Mouse (Mus musculus): ENCODE measurements around the gene Sdk1. TPM values are rescaled to one million over a fixed set of nuclear protein-coding genes. Genes with fewer than 3 reads are reported as not detected.

Sdk1 gene
- total RNA-seq, 1 experiment: 1.2 TPM

GRCm38 (mm10) chr5:141243253-141243965 is 2.1 kb downstream of the Sdk1 start:
- no peak overlapping the region for H3K27ac ChIP-seq (ENCODE audit: insufficient read depth, low read depth, low read length, poor library complexity, severe bottlenecking)

GRCm38 (mm10) chr5:141264253-141264652 is 23.0 kb downstream of the Sdk1 start:
- in situ Hi-C loops (cut with MboI; ENCODE audit: low sequenced_read_pairs in 2 of 2, unreplicated experiment in 2 of 2): no loop called here
- no peak overlapping the region for H3K9ac ChIP-seq (ENCODE audit: insufficient read depth, low read depth, low read length, poor library complexity, severe bottlenecking)

More at GRCm38 (mm10) chr5:141243253-141243965, 2.1 kb downstream of the Sdk1 start:
- in situ Hi-C loops (cut with MboI; ENCODE audit: low sequenced_read_pairs in 2 of 2, unreplicated experiment in 2 of 2): no loop called here
- Histone ChIP-seq H3K36me3 (ENCODE audit: control insufficient read depth, insufficient read depth, low read length, poor library complexity, severe bottlenecking) (no peaks in the 10 kb centered on the region), H3K4me3 (ENCODE audit: insufficient read depth in 1 of 2, low read depth in 1 of 2, low read length in 2 of 2, poor library complexity in 1 of 2, severe bottlenecking in 1 of 2) (peak overlapping the region; percentile 8 to 20; a peak in 1 of 4 replicates), H3K9me3 (ENCODE audit: control insufficient read depth, insufficient read depth, low read depth, low read length) (no peaks in the 10 kb centered on the region), H3K9ac (ENCODE audit: insufficient read depth, low read depth, low read length, poor library complexity, severe bottlenecking) (no peak overlapping the region), H3K4me1 (ENCODE audit: control insufficient read depth in 2 of 2, insufficient read depth in 2 of 2, low read length in 2 of 2, poor library complexity in 1 of 2) (peaks cover 0 to 12% of the 10 kb centered on the region in 2 experiments; a peak in 1 of 4 replicates)
- no peak for DNase-seq (ENCODE audit: low read depth, low spot score)
- TF ChIP-seq CHD2 (IDR thresholded peaks at IDR 0.05; ENCODE audit: low read depth, low read length) (no peak), MAFK (IDR thresholded peaks at IDR 0.05; ENCODE audit: insufficient read depth, low read depth, low read length) (no peak), ZC3H11A (IDR thresholded peaks at IDR 0.05; ENCODE audit: borderline replicate concordance, low read depth, low read length) (no peak), HCFC1 (IDR thresholded peaks at IDR 0.05; ENCODE audit: borderline replicate concordance, insufficient read depth, low read length) (no peak), ZNF384 (IDR thresholded peaks at IDR 0.05; ENCODE audit: low read depth, low read length) (no peak)

GRCm38 (mm10) chr5:141277112-141277511 is 35.8 kb downstream of the Sdk1 start:
- no peak for DNase-seq (ENCODE audit: low read depth, low spot score)
- Histone ChIP-seq H3K4me3 (ENCODE audit: insufficient read depth in 1 of 2, low read depth in 1 of 2, low read length in 2 of 2, poor library complexity in 1 of 2, severe bottlenecking in 1 of 2) (no peak overlapping the region), H3K9ac (ENCODE audit: insufficient read depth, low read depth, low read length, poor library complexity, severe bottlenecking) (no peak overlapping the region), H3K36me3 (ENCODE audit: control insufficient read depth, insufficient read depth, low read length, poor library complexity, severe bottlenecking) (no peaks in the 10 kb centered on the region), H3K4me1 (ENCODE audit: control insufficient read depth in 2 of 2, insufficient read depth in 2 of 2, low read length in 2 of 2, poor library complexity in 1 of 2) (no peaks in the 10 kb centered on the region), H3K9me3 (ENCODE audit: control insufficient read depth, insufficient read depth, low read depth, low read length) (no peaks in the 10 kb centered on the region), H3K27ac (ENCODE audit: insufficient read depth, low read depth, low read length, poor library complexity, severe bottlenecking) (no peak overlapping the region)
- no peak for TF ChIP-seq MAFK (IDR thresholded peaks at IDR 0.05; ENCODE audit: insufficient read depth, low read depth, low read length)
- no peak for TF ChIP-seq ZNF384 (IDR thresholded peaks at IDR 0.05; ENCODE audit: low read depth, low read length)
- no peak for TF ChIP-seq HCFC1 (IDR thresholded peaks at IDR 0.05; ENCODE audit: borderline replicate concordance, insufficient read depth, low read length)
- TF ChIP-seq ZC3H11A (IDR thresholded peaks at IDR 0.05; ENCODE audit: borderline replicate concordance, low read depth, low read length): no peak
- TF ChIP-seq CHD2 (IDR thresholded peaks at IDR 0.05; ENCODE audit: low read depth, low read length): no peak
- in situ Hi-C loops (cut with MboI; ENCODE audit: low sequenced_read_pairs in 2 of 2, unreplicated experiment in 2 of 2): no loop called here

More at GRCm38 (mm10) chr5:141264253-141264652, 23.0 kb downstream of the Sdk1 start:
- H3K4me1 ChIP-seq (ENCODE audit: control insufficient read depth in 2 of 2, insufficient read depth in 2 of 2, low read length in 2 of 2, poor library complexity in 1 of 2): no peaks in the 10 kb centered on the region
- H3K27ac ChIP-seq (ENCODE audit: insufficient read depth, low read depth, low read length, poor library complexity, severe bottlenecking): no peak overlapping the region
- no peak for DNase-seq (ENCODE audit: low read depth, low spot score)
- no peaks in the 10 kb centered on the region for H3K36me3 ChIP-seq (ENCODE audit: control insufficient read depth, insufficient read depth, low read length, poor library complexity, severe bottlenecking)
- no peak for TF ChIP-seq MAFK (IDR thresholded peaks at IDR 0.05; ENCODE audit: insufficient read depth, low read depth, low read length)
- no peak for TF ChIP-seq HCFC1 (IDR thresholded peaks at IDR 0.05; ENCODE audit: borderline replicate concordance, insufficient read depth, low read length)
- no peak for TF ChIP-seq ZC3H11A (IDR thresholded peaks at IDR 0.05; ENCODE audit: borderline replicate concordance, low read depth, low read length)
- no peak for TF ChIP-seq CHD2 (IDR thresholded peaks at IDR 0.05; ENCODE audit: low read depth, low read length)
- no peak for TF ChIP-seq ZNF384 (IDR thresholded peaks at IDR 0.05; ENCODE audit: low read depth, low read length)
- H3K9me3 ChIP-seq (ENCODE audit: control insufficient read depth, insufficient read depth, low read depth, low read length): no peaks in the 10 kb centered on the region
- H3K4me3 ChIP-seq (ENCODE audit: insufficient read depth in 1 of 2, low read depth in 1 of 2, low read length in 2 of 2, poor library complexity in 1 of 2, severe bottlenecking in 1 of 2): no peak overlapping the region

- Histone ChIP-seq H3K36me3 (ENCODE audit: control insufficient read depth, insufficient read depth, low read length, poor library complexity, severe bottlenecking) (no peaks in the 10 kb centered on the region), H3K27ac (ENCODE audit: insufficient read depth, low read depth, low read length, poor library complexity, severe bottlenecking) (no peak overlapping the region), H3K4me3 (ENCODE audit: insufficient read depth in 1 of 2, low read depth in 1 of 2, low read length in 2 of 2, poor library complexity in 1 of 2, severe bottlenecking in 1 of 2) (no peak overlapping the region), H3K4me1 (ENCODE audit: control insufficient read depth in 2 of 2, insufficient read depth in 2 of 2, low read length in 2 of 2, poor library complexity in 1 of 2) (no peaks in the 10 kb centered on the region), H3K9ac (ENCODE audit: insufficient read depth, low read depth, low read length, poor library complexity, severe bottlenecking) (no peak overlapping the region), H3K9me3 (ENCODE audit: control insufficient read depth, insufficient read depth, low read depth, low read length) (no peaks in the 10 kb centered on the region)
- DNase-seq (ENCODE audit: low read depth, low spot score): no peak
- in situ Hi-C loops (cut with MboI; ENCODE audit: low sequenced_read_pairs in 2 of 2, unreplicated experiment in 2 of 2): no loop called here
- TF ChIP-seq ZC3H11A (IDR thresholded peaks at IDR 0.05; ENCODE audit: borderline replicate concordance, low read depth, low read length) (no peak), HCFC1 (IDR thresholded peaks at IDR 0.05; ENCODE audit: borderline replicate concordance, insufficient read depth, low read length) (no peak), MAFK (IDR thresholded peaks at IDR 0.05; ENCODE audit: insufficient read depth, low read depth, low read length) (no peak), ZNF384 (IDR thresholded peaks at IDR 0.05; ENCODE audit: low read depth, low read length) (no peak), CHD2 (IDR thresholded peaks at IDR 0.05; ENCODE audit: low read depth, low read length) (no peak)
Measured at GRCm38 (mm10) chr5:141281751-141282150, 40.5 kb downstream of the Sdk1 start.
